Mouse (Mus musculus) C2C12 (cell line): ENCODE data around the gene Lima1.

Experiments used
- CTCF ChIP-seq: IDR thresholded peaks from one replicate; pipeline ENCODE4 v1.5.1; 2011; ENCODE audit not compliant: control insufficient read depth, insufficient read depth, insufficient read length
- USF1 ChIP-seq: IDR thresholded peaks from one replicate; pipeline ENCODE4 v1.6.1; 2011; ENCODE audit warnings: low read depth, mild to moderate bottlenecking, control low read depth, moderate library complexity

GRCm38 (mm10) chr15:99862473-99862872, 12.8 kb downstream of the Lima1 start:
- TF ChIP-seq CTCF (no peak), USF1 (no peak)
